8 mouse cellular contexts compared by ENCODE assay signal in genomic region chr7:140035456-140035855, GRCm38 (mm10). TPM values are rescaled to one million over a fixed set of nuclear protein-coding genes. Genes with fewer than 3 reads are reported as not detected.
DNase-seq lines count a peak whose midpoint lies in the region; ATAC-seq and TF ChIP-seq lines count a peak whose summit lies in the region.

No protein-coding gene starts in this region.

- H3K4me3 ChIP-seq in heart, embryonic 10.5 days, result peak overlapping the region; percentile 89
- H3K4me3 ChIP-seq in CH12.LX (replicated peaks in 1 of 3; ENCODE audit: low read depth in 2 of 3, low read length in 2 of 3, poor library complexity in 1 of 3), result peak overlapping the region; percentile 94 to 96 (median 94)
- peak overlapping the region; percentile 61 for H3K4me3 ChIP-seq in forebrain, embryonic 15.5 days
- peak overlapping the region; percentile 87 for H3K4me3 ChIP-seq in liver, embryonic 15.5 days (replicated peaks)

- H3K9me3 ChIP-seq in heart, embryonic 10.5 days, result no peaks in the 10 kb centered on the region
- no peaks in the 10 kb centered on the region for H3K9me3 ChIP-seq in CH12.LX (replicated peaks; ENCODE audit: low read length)
- no peaks in the 10 kb centered on the region for H3K9me3 ChIP-seq in forebrain, embryonic 15.5 days
- H3K9me3 ChIP-seq in liver, embryonic 15.5 days (replicated peaks), result no peaks in the 10 kb centered on the region

- H3K4me1 ChIP-seq in heart, embryonic 10.5 days, result peaks cover 15% of the 10 kb centered on the region
- H3K4me1 ChIP-seq in CH12.LX (ENCODE audit: control insufficient read depth in 1 of 2, insufficient read depth in 2 of 2), result peaks cover 12 to 31% of the 10 kb centered on the region in 2 experiments
- H3K4me1 ChIP-seq in forebrain, embryonic 15.5 days, result peaks cover 25% of the 10 kb centered on the region
- H3K4me1 ChIP-seq in liver, embryonic 15.5 days (replicated peaks), result peaks cover 25% of the 10 kb centered on the region

- TF ChIP-seq CTCF in CH12.LX (conservative IDR thresholded peaks at IDR 0.05 in 1 of 2, IDR thresholded peaks at IDR 0.05 in 1 of 2; ENCODE audit: low read depth in 2 of 2, low read length in 2 of 2), result no peak

- H3K9ac ChIP-seq in CH12.LX (ENCODE audit: insufficient read depth, low read depth), result peak overlapping the region; percentile 98
- peak overlapping the region; percentile 79 for H3K9ac ChIP-seq in forebrain, embryonic 15.5 days (replicated peaks)
- H3K9ac ChIP-seq in liver, embryonic 15.5 days, result peak overlapping the region; percentile 87

- TF ChIP-seq POLR2A in CH12.LX (IDR thresholded peaks at IDR 0.05; ENCODE audit: low read depth, low read length), result no peak

- peaks cover 19% of the 10 kb centered on the region for H3K79me2 ChIP-seq in CH12.LX (replicated peaks; ENCODE audit: control insufficient read depth, extremely low read depth, insufficient read depth, poor library complexity, severe bottlenecking)

- H3K27ac ChIP-seq in heart, embryonic 10.5 days, result peak overlapping the region; percentile 97
- H3K27ac ChIP-seq in CH12.LX (ENCODE audit: insufficient read depth, low read depth), result no peak overlapping the region
- no peak overlapping the region; the same call in 1 of the 2 replicates for H3K27ac ChIP-seq in forebrain, embryonic 15.5 days (replicated peaks)
- H3K27ac ChIP-seq in liver, embryonic 15.5 days (replicated peaks), result peak overlapping the region; percentile 86

- no peak for ATAC-seq in forebrain, embryonic 15.5 days (replicated peaks)
- no peak for ATAC-seq in liver, embryonic 15.5 days (ENCODE audit: insufficient read depth)
- ATAC-seq in frontal cortex, adult (ENCODE audit: low TSS enrichment), result no peak

- peaks cover 43% of the 10 kb centered on the region for H3K36me3 ChIP-seq in heart, embryonic 10.5 days
- H3K36me3 ChIP-seq in CH12.LX (replicated peaks in 1 of 2; ENCODE audit: control insufficient read depth in 1 of 2, insufficient read depth in 1 of 2, low read length in 1 of 2), result peaks cover 38 to 74% of the 10 kb centered on the region in 2 experiments
- peaks cover 47% of the 10 kb centered on the region for H3K36me3 ChIP-seq in forebrain, embryonic 15.5 days
- peaks cover 51% of the 10 kb centered on the region for H3K36me3 ChIP-seq in liver, embryonic 15.5 days (replicated peaks)

- H3K27me3 ChIP-seq in heart, embryonic 10.5 days (ENCODE audit: insufficient read depth, poor library complexity, severe bottlenecking), result no peaks in the 10 kb centered on the region
- H3K27me3 ChIP-seq in CH12.LX (replicated peaks), result no peaks in the 10 kb centered on the region
- H3K27me3 ChIP-seq in forebrain, embryonic 15.5 days, result no peaks in the 10 kb centered on the region
- no peaks in the 10 kb centered on the region for H3K27me3 ChIP-seq in liver, embryonic 15.5 days

- H3K4me2 ChIP-seq in CH12.LX (ENCODE audit: insufficient read depth, low read depth, poor library complexity, severe bottlenecking), result peak overlapping the region; percentile 85
- peak overlapping the region; percentile 89 for H3K4me2 ChIP-seq in forebrain, embryonic 15.5 days (replicated peaks)
- peak overlapping the region; percentile 82 for H3K4me2 ChIP-seq in liver, embryonic 15.5 days

- DNase-seq in heart, embryonic 10.5 days (ENCODE audit: low spot score), result no peak
- DNase-seq in heart, adult 8-10 months (ENCODE audit: low spot score), result no peak
- DNase-seq in CH12.LX (ENCODE audit: extremely low read depth), result no peak
- no peak for DNase-seq in urinary bladder, postnatal 25 days (ENCODE audit: low spot score)
- DNase-seq in Muller cell, postnatal 12 days (ENCODE audit: inconsistent ontology term), result no peak

- 27% methylated on average over 7 of the region's 7 CpGs for WGBS in heart, embryonic 10.5 days
- 21% methylated on average over 7 of the region's 7 CpGs for WGBS in forebrain, embryonic 15.5 days
- 8% methylated on average over 7 of the region's 7 CpGs for WGBS in liver, embryonic 15.5 days (ENCODE audit: insufficient replicate concordance)

- dilution Hi-C loops in CH12.LX (cut with MboI; ENCODE audit: extremely low pct_ligation_motif_present, extremely low pct_unique_long_range_greater_than_20kb, low sequenced_read_pairs), result no loop called here

- TF ChIP-seq EP300 in CH12.LX (IDR thresholded peaks at IDR 0.05; ENCODE audit: low read length), result no peak

- TF ChIP-seq RAD21 in CH12.LX (IDR thresholded peaks at IDR 0.05; ENCODE audit: low read depth, low read length), result no peak

- in situ Hi-C loops in CH12.LX (cut with MboI; ENCODE audit: low pct_ligation_motif_present, low pct_unique_long_range_greater_than_20kb, low sequenced_read_pairs), result no loop called here

TF ChIP-seq in CH12.LX, 34 proteins besides CTCF, POLR2A, EP300 and RAD21:
- no peak for TF ChIP-seq MXI1 (IDR thresholded peaks at IDR 0.05; ENCODE audit: low read depth, low read length)
- no peak for TF ChIP-seq JUND (conservative IDR thresholded peaks at IDR 0.05; ENCODE audit: low read depth, low read length)
- TF ChIP-seq HCFC1 (IDR thresholded peaks at IDR 0.05; ENCODE audit: low read depth, low read length), result no peak
- no peak for TF ChIP-seq ZNF384 (IDR thresholded peaks at IDR 0.05; ENCODE audit: low read depth, low read length)
- no peak for TF ChIP-seq TCF12 (IDR thresholded peaks at IDR 0.05; ENCODE audit: low read depth, low read length)
- no peak for TF ChIP-seq MEF2A (IDR thresholded peaks at IDR 0.05; ENCODE audit: borderline replicate concordance, low read depth, low read length)
- TF ChIP-seq ZC3H11A (IDR thresholded peaks at IDR 0.05; ENCODE audit: low read depth, low read length), result no peak

RNA-seq across cellular contexts. Expression of gene Zfp511, which starts 0.7 kb away (rescaled TPM):
- 36.8 and 36.9 TPM in 2 replicates for polyA plus RNA-seq in heart, embryonic 10.5 days (2016; fragmentation: Nextera tagmentation; extraction: Ambion mirVana)
- 10 to 100 TPM in 2 of 4 experiments, 1 to 10 TPM in 2; 7.7 to 11.8 (median 10.7) TPM for total RNA-seq in heart, adult 8-10 months (2022)
- total RNA-seq in CH12.LX (2012; rRNA removed), result 44.4 and 44.6 TPM in 2 replicates
- total RNA-seq in CH12.LX (2014; rRNA removed), result 41.4 and 43.8 TPM in 2 replicates
- polyA plus RNA-seq in CH12.LX (2012; ENCODE audit: insufficient read length, low read depth), result 50.1 and 52.2 TPM in 2 replicates
- polyA plus RNA-seq in forebrain, embryonic 15.5 days (2015; fragmentation: Nextera tagmentation; extraction: Ambion mirVana), result 55.8 and 56.6 TPM in 2 replicates
- polyA plus RNA-seq in liver, embryonic 15.5 days (2015; fragmentation: Nextera tagmentation; extraction: Ambion mirVana), result 17.4 and 19.6 TPM in 2 replicates

RNA-seq across cellular contexts. Expression of gene Tubgcp2, which starts 1.0 kb away (rescaled TPM):
- 50.8 and 55.4 TPM in 2 replicates for polyA plus RNA-seq in heart, embryonic 10.5 days (2016; fragmentation: Nextera tagmentation; extraction: Ambion mirVana)
- 10 to 100 TPM; 32.6 to 37.0 (median 34.9) TPM for total RNA-seq in heart, adult 8-10 months (2022)
- total RNA-seq in CH12.LX (2012; rRNA removed) (40.1 and 42.5 TPM in 2 replicates), CH12.LX (2014; rRNA removed) (50.4 and 50.6 TPM in 2 replicates)
- 39.5 and 46.7 TPM in 2 replicates for polyA plus RNA-seq in CH12.LX (2012; ENCODE audit: insufficient read length, low read depth)
- 69.0 and 69.2 TPM in 2 replicates for polyA plus RNA-seq in forebrain, embryonic 15.5 days (2015; fragmentation: Nextera tagmentation; extraction: Ambion mirVana)
- 21.4 and 23.2 TPM in 2 replicates for polyA plus RNA-seq in liver, embryonic 15.5 days (2015; fragmentation: Nextera tagmentation; extraction: Ambion mirVana)

RNA-seq across cellular contexts. Expression of gene Msx3, which starts 13.4 kb away (rescaled TPM):
- polyA plus RNA-seq in heart, embryonic 10.5 days (2016; fragmentation: Nextera tagmentation; extraction: Ambion mirVana), result not detected in 2 replicates
- not detected for total RNA-seq in heart, adult 8-10 months (2022)
- total RNA-seq in CH12.LX (2012; rRNA removed), result not detected in 2 replicates
- total RNA-seq in CH12.LX (2014; rRNA removed), result not detected in 2 replicates
- not detected in 2 replicates for polyA plus RNA-seq in CH12.LX (2012; ENCODE audit: insufficient read length, low read depth)
- polyA plus RNA-seq in forebrain, embryonic 15.5 days (2015; fragmentation: Nextera tagmentation; extraction: Ambion mirVana), result 0.73 TPM in 2 replicates
- polyA plus RNA-seq in liver, embryonic 15.5 days (2015; fragmentation: Nextera tagmentation; extraction: Ambion mirVana), result not detected in 2 replicates

RNA-seq across cellular contexts. Expression of gene Adam8, which starts 43.1 kb away (rescaled TPM):
- polyA plus RNA-seq in heart, embryonic 10.5 days (2016; fragmentation: Nextera tagmentation; extraction: Ambion mirVana), result 0.57 and 1.3 TPM in 2 replicates
- total RNA-seq in heart, adult 8-10 months (2022), result 1 to 10 TPM in 2 of 4 experiments, under 1 TPM in 2; 0.25 to 1.8 (median 0.95) TPM
- total RNA-seq in CH12.LX (2012; rRNA removed) (61.4 and 63.7 TPM in 2 replicates), CH12.LX (2014; rRNA removed) (46.5 and 51.0 TPM in 2 replicates)
- 43.7 and 46.3 TPM in 2 replicates for polyA plus RNA-seq in CH12.LX (2012; ENCODE audit: insufficient read length, low read depth)
- 3.1 and 3.9 TPM in 2 replicates for polyA plus RNA-seq in forebrain, embryonic 15.5 days (2015; fragmentation: Nextera tagmentation; extraction: Ambion mirVana)
- 1.1 and 1.3 TPM in 2 replicates for polyA plus RNA-seq in liver, embryonic 15.5 days (2015; fragmentation: Nextera tagmentation; extraction: Ambion mirVana)

RNA-seq across cellular contexts. Expression of gene Caly, which starts 46.9 kb away (rescaled TPM):
- polyA plus RNA-seq in heart, embryonic 10.5 days (2016; fragmentation: Nextera tagmentation; extraction: Ambion mirVana), result 0.30 and 0.45 TPM in 2 replicates
- under 1 TPM in 3 of 4 experiments, not detected in 1; 0.25 to 0.50 (median 0.30) TPM for total RNA-seq in heart, adult 8-10 months (2022)
- total RNA-seq in CH12.LX (2012; rRNA removed), result not detected in 2 replicates
- not detected in 2 replicates for total RNA-seq in CH12.LX (2014; rRNA removed)
- not detected in 2 replicates for polyA plus RNA-seq in CH12.LX (2012; ENCODE audit: insufficient read length, low read depth)
- 108 and 117 TPM in 2 replicates for polyA plus RNA-seq in forebrain, embryonic 15.5 days (2015; fragmentation: Nextera tagmentation; extraction: Ambion mirVana)
- not detected in 2 replicates for polyA plus RNA-seq in liver, embryonic 15.5 days (2015; fragmentation: Nextera tagmentation; extraction: Ambion mirVana)

Comparison
In these comparisons a context has a peak if more than half of its experiments do, and no peak if none do; other contexts are left out.
1. H3K27ac ChIP-seq: peak in heart, embryonic 10.5 days (single experiment) and liver, embryonic 15.5 days (single experiment); none in CH12.LX (single experiment) and forebrain, embryonic 15.5 days (single experiment).
2. Peak in every context shown above with its lines, with median percentiles within 50 percentile points of each other: H3K4me3 ChIP-seq, H3K4me2 ChIP-seq and H3K9ac ChIP-seq.